In genomic region chr3:41238046-41238445, GRCm38 (mm10) we compare ENCODE assay signal across 25 mouse cellular contexts.
"Had no signal": no experiment of that assay in that cellular context is flagged by ENCODE, and none has a peak within 500 bp of the region (broad histone marks: within the 10 kb centered on the region; RNA-seq: fewer than 3 reads in every experiment).

No protein-coding gene starts in this region.

- H3K36me3 ChIP-seq: heart, embryonic 10.5 days; heart, embryonic 13.5 days; heart, embryonic 15.5 days; hindbrain, embryonic 12.5 days; kidney, embryonic 15.5 days; limb, embryonic 13.5 days; limb, embryonic 15.5 days had no signal

- H3K9me3 ChIP-seq: heart, embryonic 10.5 days; heart, embryonic 13.5 days; heart, embryonic 15.5 days; hindbrain, embryonic 12.5 days; kidney, embryonic 15.5 days; limb, embryonic 13.5 days; limb, embryonic 15.5 days had no signal

- H3K9ac ChIP-seq: forebrain, postnatal 0 days; heart, embryonic 13.5 days; heart, embryonic 15.5 days; hindbrain, embryonic 12.5 days; hindbrain, embryonic 14.5 days; kidney, embryonic 15.5 days; limb, embryonic 13.5 days; limb, embryonic 15.5 days had no signal

- H3K27ac ChIP-seq: heart, embryonic 10.5 days; heart, embryonic 13.5 days; heart, embryonic 15.5 days; hindbrain, embryonic 12.5 days; hindbrain, embryonic 14.5 days; hindbrain, postnatal 0 days; kidney, embryonic 15.5 days; kidney, postnatal 0 days; limb, embryonic 13.5 days; limb, embryonic 15.5 days had no signal

- DNase-seq: forebrain, postnatal 0 days; gastrocnemius, postnatal 14 days; gastrocnemius, postnatal 36 days; heart, adult 18-20 months; heart, postnatal 14 days; heart, postnatal 36 days; kidney, adult 11 months; kidney, adult 2 months; kidney, adult 9 months; kidney, postnatal 14 days; kidney, postnatal 36 days; layer of hippocampus, adult 9-11 months; layer of hippocampus, postnatal 36 days; left cerebral cortex, postnatal 4 days had no signal

- H3K4me1 ChIP-seq: hindbrain, embryonic 12.5 days; kidney, embryonic 15.5 days; limb, embryonic 15.5 days had no signal

- ATAC-seq: forebrain, postnatal 0 days; hindbrain, postnatal 0 days; intestine, embryonic 16.5 days had no signal

- H3K4me3 ChIP-seq: heart, embryonic 10.5 days; heart, embryonic 13.5 days; heart, embryonic 15.5 days; hindbrain, embryonic 12.5 days; kidney, embryonic 15.5 days; limb, embryonic 13.5 days; limb, embryonic 15.5 days had no signal

- H3K27me3 ChIP-seq: heart, embryonic 13.5 days; heart, embryonic 15.5 days; hindbrain, embryonic 12.5 days; kidney, embryonic 15.5 days; limb, embryonic 13.5 days; limb, embryonic 15.5 days had no signal

- H3K4me2 ChIP-seq: heart, embryonic 13.5 days; heart, embryonic 15.5 days; hindbrain, embryonic 12.5 days; hindbrain, embryonic 14.5 days; kidney, embryonic 15.5 days; limb, embryonic 13.5 days; limb, embryonic 15.5 days had no signal
